Mouse (Mus musculus) adrenal gland, postnatal 25 days (tissue): ENCODE measurements around the gene Qser1. TPM values are rescaled to one million over a fixed set of nuclear protein-coding genes. Genes with fewer than 3 reads are reported as not detected.

ENCODE experiments used
- DNase-seq: peaks from one replicate; pipeline ENCODE4 v3.0.0; 2021; ENCODE audit warnings: mixed read lengths
- total RNA-seq: library from RNA; stranded (reverse); gene quantifications from 2 replicates; pipeline ENCODE4 v1.2.3, GENCODE M21; 2021

The Qser1 gene
- total RNA-seq, 1 experiment from 2014 or later, result 29.6 TPM

GRCm38 (mm10) chr2:104817555-104818330 lies 1.2 kb upstream of the Qser1 start:
- DNase-seq, result no peak

DNA sequence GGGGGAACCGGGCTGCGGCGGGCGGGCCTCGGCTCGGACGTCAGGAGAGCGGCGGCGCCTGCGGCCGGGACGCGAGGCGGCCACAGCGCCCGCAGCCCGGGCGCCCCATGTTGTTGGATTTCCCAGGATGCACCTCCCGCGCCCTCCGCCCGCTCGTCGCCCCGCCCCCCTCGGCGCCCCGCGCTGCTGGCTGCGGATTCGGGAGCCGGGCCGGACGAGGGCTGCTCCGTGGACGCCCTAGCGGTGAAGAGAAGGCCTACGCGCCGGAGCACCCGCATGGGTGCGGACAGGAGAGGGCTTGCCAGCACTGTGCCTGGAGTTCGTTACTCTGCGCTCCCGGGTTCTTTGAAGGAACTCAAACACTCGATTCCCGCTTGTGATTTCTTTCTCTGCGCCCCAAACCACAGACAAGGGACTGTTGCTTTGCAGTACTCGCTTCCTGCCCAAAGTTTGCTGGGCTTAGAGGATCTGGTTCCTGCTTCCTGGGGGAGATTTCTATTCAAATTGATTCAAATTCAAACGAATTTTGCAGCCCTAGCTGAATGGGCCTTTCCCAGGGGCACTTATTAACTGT lies 393 bp upstream of the Qser1 start:
- DNase-seq, result peak; percentile 93

DNA sequence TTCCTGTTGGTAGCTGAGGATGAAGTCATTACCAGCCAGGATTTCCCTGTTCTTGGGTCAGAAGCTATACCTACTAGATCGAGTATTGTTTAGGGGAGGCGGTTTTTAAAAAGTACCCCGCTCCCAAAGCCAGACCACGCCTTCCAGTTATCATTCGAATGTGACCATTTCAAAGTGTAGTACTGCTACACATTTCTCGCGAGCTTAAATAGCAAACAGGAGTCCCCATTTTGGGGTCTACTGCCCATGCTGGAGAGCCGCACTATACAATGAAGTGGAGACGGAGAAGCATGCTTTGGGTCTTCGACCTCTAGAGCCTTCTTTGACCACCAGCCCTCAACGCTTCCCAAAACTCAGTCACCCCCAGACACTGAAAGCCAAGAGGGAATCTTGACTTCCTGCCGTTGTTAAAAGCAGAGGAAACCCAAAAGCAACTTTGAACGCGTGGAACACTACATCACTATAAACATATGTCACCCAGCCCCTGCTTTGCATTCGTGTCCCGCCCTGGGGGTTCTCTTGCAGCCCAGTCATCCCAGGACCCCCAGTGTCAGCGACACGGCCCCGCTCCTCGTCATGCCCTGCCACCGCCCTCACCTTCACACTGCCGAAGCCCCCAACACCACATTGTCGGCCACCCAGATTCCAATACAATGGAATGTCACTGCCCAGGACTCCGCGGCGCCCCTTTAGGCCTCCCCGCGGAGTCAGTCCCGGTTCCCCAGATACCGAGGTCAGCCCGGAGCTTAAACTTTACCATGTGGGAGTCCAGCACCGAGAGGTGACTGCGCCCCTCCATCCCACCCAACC lies 794 bp downstream of the Qser1 start:
- peak; percentile 27 for DNase-seq

GRCm38 (mm10) chr2:104814181-104814951 lies 2.2 kb downstream of the Qser1 start:
- DNase-seq, result no peak

GRCm38 (mm10) chr2:104805435-104805834 lies 11.1 kb downstream of the Qser1 start:
- no peak for DNase-seq

DNA sequence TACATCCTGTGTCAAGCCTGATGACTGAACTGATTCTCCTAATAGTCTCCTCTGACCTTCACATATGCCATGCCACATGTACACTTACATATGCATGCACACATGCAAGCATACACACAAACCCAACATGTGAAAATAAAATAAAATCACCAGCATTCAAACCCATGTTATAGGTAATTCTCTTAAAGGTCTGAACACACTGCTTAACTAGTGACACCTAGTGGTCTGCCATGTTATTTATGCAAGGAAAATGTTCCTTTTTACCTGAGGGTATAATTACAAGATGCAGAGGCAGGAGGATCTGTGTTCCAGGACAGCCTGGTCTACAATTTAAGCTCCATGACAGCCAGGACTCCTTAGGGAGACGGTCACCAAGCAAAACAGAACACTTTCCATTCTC lies 41.8 kb downstream of the Qser1 start:
- no peak for DNase-seq

DNA sequence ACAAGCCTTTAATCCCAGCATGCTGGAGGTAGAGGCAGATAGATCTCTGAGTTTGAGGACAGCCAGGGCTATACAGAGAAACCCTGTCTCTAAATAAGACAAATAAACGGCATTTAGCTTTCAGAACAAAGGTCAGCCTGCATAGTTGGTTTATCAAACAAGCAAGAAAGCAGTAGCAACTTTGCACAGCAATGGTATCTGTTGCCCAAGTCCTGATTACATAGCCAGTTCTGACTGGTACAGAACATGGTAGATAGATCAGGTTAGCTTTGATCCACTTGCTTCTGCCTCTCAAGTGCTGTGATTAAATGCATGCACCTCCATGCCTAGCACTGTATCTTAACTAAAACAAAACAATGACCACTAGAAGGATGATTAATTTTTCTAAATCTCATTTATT lies 47.9 kb downstream of the Qser1 start:
- no peak for DNase-seq

DNA sequence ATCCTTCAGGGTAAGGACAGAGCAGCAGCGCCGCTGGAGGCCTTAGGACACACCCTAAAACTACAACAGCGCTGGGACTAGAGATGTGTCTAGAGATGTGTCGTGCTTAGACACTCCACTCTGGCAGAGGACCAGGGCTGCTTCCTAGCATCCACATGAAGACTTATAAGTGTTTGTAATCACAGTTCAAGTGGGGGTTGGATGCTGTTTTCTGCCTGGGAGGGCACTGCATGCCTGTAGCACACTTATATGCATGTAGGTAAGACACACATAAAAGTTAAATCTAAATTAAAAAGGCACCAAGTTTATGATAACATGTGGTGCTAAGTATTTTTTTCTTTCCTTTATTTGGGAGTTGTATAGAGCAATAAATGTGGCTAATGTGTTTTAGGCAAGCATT lies 52.5 kb downstream of the Qser1 start:
- DNase-seq, result no peak

DNA sequence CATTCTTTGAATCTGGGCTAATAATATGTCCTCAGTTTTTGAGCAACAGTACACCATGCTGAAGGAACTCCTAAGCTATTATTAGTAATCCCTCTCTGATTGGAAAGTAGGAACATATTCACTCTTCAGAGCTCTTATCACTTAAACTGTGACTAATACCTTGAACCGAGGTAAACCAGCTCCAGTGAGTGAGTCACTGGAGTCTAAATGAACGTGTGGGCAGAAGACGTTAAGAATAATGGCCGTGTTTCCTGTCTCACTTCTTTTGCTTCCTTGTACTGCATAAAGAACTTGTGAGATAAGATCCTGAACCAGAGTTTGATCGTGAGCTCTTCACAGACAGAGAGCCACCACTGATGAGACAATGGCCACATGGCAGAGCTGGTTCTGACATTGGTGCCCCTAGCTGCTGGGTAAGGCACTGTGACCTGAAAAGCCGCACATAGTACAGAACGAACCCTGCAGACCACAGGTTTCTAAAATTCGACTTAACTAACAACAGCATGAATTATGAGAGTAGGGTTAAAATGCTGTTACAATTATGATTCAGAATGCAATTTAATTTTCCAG lies 53.3 kb downstream of the Qser1 start:
- no peak for DNase-seq

GRCm38 (mm10) chr2:104750611-104751010 lies 65.9 kb downstream of the Qser1 start:
- no peak for DNase-seq

GRCm38 (mm10) chr2:104748652-104749183 lies 67.8 kb downstream of the Qser1 start:
- no peak for DNase-seq

DNA sequence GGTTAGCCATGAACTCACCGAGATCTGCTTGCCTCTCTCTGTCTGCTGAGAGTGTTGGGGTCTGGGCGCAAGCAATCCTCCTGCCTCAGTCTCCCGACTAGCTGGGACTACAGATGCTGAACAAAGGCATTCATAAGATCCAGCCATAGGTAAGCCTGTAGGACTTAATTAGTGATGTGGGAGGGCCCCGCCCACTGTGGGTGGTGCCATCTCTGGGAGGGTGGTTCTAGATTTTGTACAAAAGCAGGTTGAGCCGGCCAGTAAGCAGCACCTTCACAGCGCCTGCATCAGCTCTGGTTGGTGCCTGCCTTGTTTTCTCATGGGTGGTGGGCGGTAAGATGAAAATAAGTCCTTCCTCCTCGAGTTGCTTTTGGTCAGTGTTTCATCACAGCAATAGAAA lies 70.3 kb downstream of the Qser1 start:
- peak; percentile 9 for DNase-seq

GRCm38 (mm10) chr2:104743971-104744370 lies 72.6 kb downstream of the Qser1 start:
- no peak for DNase-seq

DNA sequence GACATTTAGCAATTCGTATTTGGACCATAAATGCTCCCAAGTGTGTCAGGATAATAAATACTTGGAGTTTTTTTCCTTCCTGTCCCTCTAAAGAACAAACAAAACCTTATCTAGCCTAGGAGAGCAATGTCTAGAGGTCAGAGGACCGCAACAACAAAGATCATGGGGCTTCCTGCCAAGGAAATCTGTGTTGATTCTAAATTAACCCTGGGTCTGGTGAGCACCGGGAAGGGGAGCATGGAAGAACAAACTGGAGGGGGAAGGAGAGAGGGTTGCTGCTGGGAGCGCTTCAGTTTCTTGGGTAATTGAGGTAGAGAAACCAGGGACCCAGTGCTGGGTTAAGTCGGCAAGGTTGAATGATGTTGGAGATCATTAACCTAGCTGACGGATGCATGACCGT lies 73.4 kb downstream of the Qser1 start:
- no peak for DNase-seq

DNA sequence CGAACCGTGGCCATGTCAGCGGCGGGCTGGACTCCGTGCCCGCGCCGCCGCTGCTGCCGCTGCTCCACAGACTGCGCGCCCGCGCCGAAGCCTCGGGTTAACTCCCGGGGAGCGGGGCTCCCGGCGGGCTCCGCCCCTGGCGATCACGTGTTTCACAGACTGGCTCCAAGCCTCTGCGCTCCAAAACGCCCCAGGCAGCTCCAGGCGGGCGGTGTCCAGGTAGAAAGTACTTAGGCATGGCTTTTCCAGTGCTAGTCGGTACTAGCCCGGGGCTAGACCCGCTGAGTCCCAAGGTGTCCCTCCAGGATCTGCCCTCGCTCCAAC lies 73.9 kb downstream of the Qser1 start, which contains the start of gene Depdc7:
TSS of gene Depdc7 (minus strand) at position 138 of the 324 bp plus-strand sequence.
- peak; percentile 94 for DNase-seq

DNA sequence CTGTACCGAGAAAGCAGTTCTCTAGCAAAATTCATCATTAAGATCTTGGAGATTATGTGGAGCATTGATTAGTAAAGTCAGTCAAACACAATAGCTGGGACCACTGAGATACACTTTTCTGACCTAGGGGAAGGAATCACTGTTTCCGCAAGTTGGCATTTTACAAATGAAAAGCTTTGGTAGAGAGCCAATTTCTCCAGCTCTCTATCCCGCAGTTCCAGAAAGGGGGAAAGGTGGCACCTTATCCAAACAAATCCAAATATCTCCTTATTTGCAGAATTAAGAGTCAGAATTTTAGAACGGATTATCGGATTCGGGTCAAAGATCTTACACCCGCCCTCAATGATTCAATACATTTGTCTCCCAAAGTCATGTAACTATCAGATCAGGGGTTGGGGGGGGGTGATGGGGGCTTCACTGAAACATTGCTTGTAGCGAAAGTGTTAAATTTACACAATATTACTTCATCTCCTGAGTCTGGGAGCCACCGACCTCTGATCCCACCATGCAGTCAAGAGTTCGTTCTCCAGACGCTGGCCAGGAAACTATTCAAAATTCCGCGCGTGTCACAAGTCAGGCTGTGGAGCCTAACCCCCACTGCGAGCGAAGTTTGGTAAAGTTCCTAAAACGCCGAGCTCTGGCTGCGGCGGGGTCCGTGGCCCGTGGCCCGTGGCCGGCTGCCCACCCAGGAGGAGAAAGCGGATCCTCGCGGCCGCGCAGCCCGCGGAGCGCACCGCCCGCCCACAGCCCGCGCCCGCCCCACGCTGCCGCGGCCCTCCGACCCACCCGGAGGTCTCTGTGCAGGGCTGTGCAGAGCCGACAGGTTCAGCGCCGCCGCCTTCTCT lies 74.4 kb downstream of the Qser1 start:
- DNase-seq, result no peak

GRCm38 (mm10) chr2:104741015-104741758 lies 75.4 kb downstream of the Qser1 start:
- DNase-seq, result no peak

DNA sequence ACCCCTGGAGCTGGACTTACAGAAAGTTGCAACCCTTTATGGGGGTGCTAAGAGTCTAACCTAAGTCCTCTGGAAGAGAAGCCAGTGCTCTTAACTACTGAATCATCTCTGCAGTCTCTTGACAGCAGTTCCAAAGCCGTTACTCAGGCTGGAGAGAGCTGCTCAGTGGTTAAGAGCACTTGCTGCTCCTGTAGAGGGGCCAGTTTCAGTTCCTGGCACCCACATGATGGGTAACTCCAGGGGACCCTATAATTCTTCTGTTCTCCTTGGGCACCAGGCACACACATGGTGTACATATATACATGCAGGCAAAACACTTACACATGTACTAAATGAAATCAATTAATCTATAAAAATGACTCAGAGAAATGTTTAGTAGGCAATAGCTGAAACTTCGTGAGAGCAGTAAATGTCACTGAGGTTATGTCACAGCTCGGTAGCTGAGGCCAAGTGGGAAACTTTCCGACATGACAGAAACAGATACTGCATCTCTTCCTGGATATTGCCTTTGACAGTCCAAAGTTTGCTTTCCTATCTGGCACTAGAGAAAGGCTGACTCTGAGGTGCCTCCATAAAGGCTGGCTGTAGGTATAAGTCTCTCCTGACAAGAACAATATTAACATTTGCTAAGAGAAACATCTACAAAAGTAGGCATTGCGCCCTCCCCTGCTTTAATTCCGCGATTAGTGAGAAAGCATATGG lies 76.2 kb downstream of the Qser1 start:
- DNase-seq, result no peak

GRCm38 (mm10) chr2:104739691-104740090 lies 76.9 kb downstream of the Qser1 start:
- no peak for DNase-seq

DNA sequence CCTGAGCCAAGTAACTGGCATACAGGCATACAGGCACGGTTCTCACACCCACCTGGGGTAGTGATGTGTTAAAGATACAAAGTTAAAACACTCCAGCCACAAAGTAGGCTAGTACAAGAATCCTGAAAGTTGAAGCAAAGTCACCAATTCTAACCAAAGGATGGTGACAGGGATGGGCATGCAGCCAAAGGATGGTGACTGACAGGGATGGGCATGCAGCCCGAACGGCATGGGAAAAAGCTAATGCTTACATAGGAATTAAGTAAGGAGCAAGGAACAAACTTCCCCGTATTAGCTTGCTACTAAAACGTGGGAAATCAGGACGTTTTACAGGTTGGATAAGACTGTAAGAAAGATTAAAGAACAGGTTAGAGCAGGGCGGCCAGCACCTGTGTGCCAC lies 80.3 kb downstream of the Qser1 start:
- peak; percentile 32 for DNase-seq
